Mouse (Mus musculus) MEL (cell line): ENCODE measurements around the gene Urah. TPM values are rescaled to one million over a fixed set of nuclear protein-coding genes. Genes with fewer than 3 reads are reported as not detected.

Source experiments
- DNase-seq: peaks from one replicate; pipeline ENCODE4 v3.0.0; 2011; ENCODE audit warnings: low read depth, low spot score
- H3K27ac ChIP-seq: 2 replicates; pipeline ENCODE4 v1.5.1; 2012; ENCODE audit warnings: low read depth, mild to moderate bottlenecking, control low read depth, low read length, moderate library complexity; ENCODE audit not compliant: control insufficient read depth
- H3K27me3 ChIP-seq, 2 experiments: fragments of 150-350 bp in 1 of 2; sonication (generic) in 1 of 2; 2 replicates each; pipeline ENCODE4 v1.6.1; 2012; ENCODE audit warnings: low read length in 2 of 2, mild to moderate bottlenecking in 2 of 2, improper control_type of control experiment in 1 of 2, moderate library complexity in 1 of 2; ENCODE audit not compliant: insufficient read depth in 2 of 2, control insufficient read depth in 1 of 2
- H3K36me3 ChIP-seq, 2 experiments: 2 replicates each; pipeline ENCODE4 v1.6.1; 2012 to 2014; ENCODE audit warnings: low read length in 2 of 2, improper control_type of control experiment in 1 of 2, inconsistent platforms in 1 of 2, mild to moderate bottlenecking in 1 of 2; ENCODE audit not compliant: insufficient read depth in 2 of 2, control insufficient read depth in 1 of 2
- H3K4me1 ChIP-seq, 2 experiments: fragments of 150-350 bp in 1 of 2; sonication (generic) in 1 of 2; 2 replicates each; pipeline ENCODE4 v1.6.1; 2012; ENCODE audit warnings: low read length in 2 of 2, improper control_type of control experiment in 1 of 2, mild to moderate bottlenecking in 1 of 2; ENCODE audit not compliant: insufficient read depth in 2 of 2, control insufficient read depth in 1 of 2
- H3K4me3 ChIP-seq, 2 experiments: fragments of 150-350 bp in 1 of 2; sonication (generic) in 1 of 2; 2 replicates each; pipeline ENCODE4 v1.5.1; 2012; ENCODE audit warnings: low read depth in 2 of 2, low read length in 2 of 2, mild to moderate bottlenecking in 2 of 2, moderate library complexity in 2 of 2, control low read depth in 1 of 2, improper control_type of control experiment in 1 of 2; ENCODE audit not compliant: control insufficient read depth in 1 of 2, insufficient read depth in 1 of 2
- H3K79me2 ChIP-seq: 2 replicates; pipeline ENCODE4 v1.6.1; 2012; ENCODE audit warnings: mild to moderate bottlenecking, low read length, moderate library complexity; ENCODE audit not compliant: control insufficient read depth, poor library complexity, insufficient read depth
- H3K9ac ChIP-seq: 2 replicates; pipeline ENCODE4 v1.6.1; 2012; ENCODE audit warnings: low read depth, mild to moderate bottlenecking, control low read depth, low read length, moderate library complexity; ENCODE audit not compliant: control insufficient read depth, poor library complexity, severe bottlenecking
- H3K9me3 ChIP-seq: fragments of 150-350 bp; sonication (generic); replicated peaks from 2 replicates; pipeline ENCODE4 v1.6.1; 2012; ENCODE audit warnings: mild to moderate bottlenecking, low read length, improper control_type of control experiment, moderate library complexity; ENCODE audit not compliant: insufficient read depth
- BHLHE40 ChIP-seq: IDR thresholded peaks from 2 replicates; pipeline ENCODE4 v1.6.1; 2012; ENCODE audit warnings: low read depth, mild to moderate bottlenecking, inconsistent platforms, low read length, improper control_type of control experiment, borderline replicate concordance
- CHD1 ChIP-seq: IDR thresholded peaks from 2 replicates; pipeline ENCODE4 v1.6.1; 2012; ENCODE audit warnings: low read depth, mild to moderate bottlenecking, inconsistent platforms, low read length, improper control_type of control experiment
- CHD2 ChIP-seq: IDR thresholded peaks from 2 replicates; pipeline ENCODE4 v1.6.1; 2011; ENCODE audit warnings: low read length, improper control_type of control experiment
- E2F4 ChIP-seq: IDR thresholded peaks from 2 replicates; pipeline ENCODE4 v1.6.1; 2011; ENCODE audit warnings: low read depth, low read length, improper control_type of control experiment, borderline replicate concordance
- ELF1 ChIP-seq: IDR thresholded peaks from 2 replicates; pipeline ENCODE4 v1.6.1; 2014; ENCODE audit warnings: low read depth, mild to moderate bottlenecking, inconsistent platforms, low read length, improper control_type of control experiment, moderate library complexity
- ETS1 ChIP-seq: IDR thresholded peaks from 2 replicates; pipeline ENCODE4 v1.6.1; 2012; ENCODE audit warnings: low read depth, mild to moderate bottlenecking, inconsistent platforms, low read length, improper control_type of control experiment, moderate library complexity
- GABPA ChIP-seq: IDR thresholded peaks from 2 replicates; pipeline ENCODE4 v1.6.1; 2012; ENCODE audit warnings: low read depth, mild to moderate bottlenecking, inconsistent platforms, low read length, improper control_type of control experiment, moderate library complexity
- GATA1 ChIP-seq: IDR thresholded peaks from 2 replicates; pipeline ENCODE4 v1.6.1; 2011; ENCODE audit warnings: low read depth, low read length, improper control_type of control experiment
- HCFC1 ChIP-seq: IDR thresholded peaks from 2 replicates; pipeline ENCODE4 v1.6.1; 2012; ENCODE audit warnings: low read depth, mild to moderate bottlenecking, inconsistent platforms, low read length, improper control_type of control experiment, moderate library complexity
- KAT2A ChIP-seq: conservative IDR thresholded peaks from 2 replicates; pipeline ENCODE4 v1.6.1; 2012; ENCODE audit warnings: low read depth, low read length, improper control_type of control experiment, inconsistent platforms
- MAX ChIP-seq: IDR thresholded peaks from 2 replicates; pipeline ENCODE4 v1.6.1; 2011; ENCODE audit warnings: low read length, improper control_type of control experiment
- MEF2A ChIP-seq: IDR thresholded peaks from 2 replicates; pipeline ENCODE4 v1.6.1; 2014; ENCODE audit warnings: low read depth, mild to moderate bottlenecking, inconsistent platforms, low read length, improper control_type of control experiment; ENCODE audit not compliant: poor library complexity, insufficient replicate concordance, severe bottlenecking; ENCODE audit errors: extremely low read depth
- MXI1 ChIP-seq: IDR thresholded peaks from 2 replicates; pipeline ENCODE4 v1.6.1; 2011; ENCODE audit warnings: mild to moderate bottlenecking, low read depth, low read length, improper control_type of control experiment
- MYC ChIP-seq: IDR thresholded peaks from 2 replicates; pipeline ENCODE4 v1.6.1; 2011; ENCODE audit warnings: low read depth, mild to moderate bottlenecking, low read length, improper control_type of control experiment, moderate library complexity
- POLR2AphosphoS2 ChIP-seq: IDR thresholded peaks from 2 replicates; pipeline ENCODE4 v1.6.1; 2011; ENCODE audit warnings: low read length, improper control_type of control experiment
- SMC3 ChIP-seq: IDR thresholded peaks from 2 replicates; pipeline ENCODE4 v1.6.1; 2011; ENCODE audit warnings: low read depth, low read length, improper control_type of control experiment
- TBP ChIP-seq: IDR thresholded peaks from 2 replicates; pipeline ENCODE4 v1.8.0; 2011; ENCODE audit warnings: low read depth, low read length, improper control_type of control experiment
- TCF12 ChIP-seq: IDR thresholded peaks from 2 replicates; pipeline ENCODE4 v1.6.1; 2014; ENCODE audit warnings: low read depth, mild to moderate bottlenecking, inconsistent platforms, low read length, improper control_type of control experiment, moderate library complexity
- UBTF ChIP-seq: IDR thresholded peaks from 2 replicates; pipeline ENCODE4 v1.6.1; 2012; ENCODE audit warnings: low read depth, mild to moderate bottlenecking, inconsistent platforms, low read length, improper control_type of control experiment, moderate library complexity, borderline replicate concordance; ENCODE audit not compliant: insufficient read depth
- USF1 ChIP-seq: IDR thresholded peaks from 2 replicates; pipeline ENCODE4 v1.6.1; 2014; ENCODE audit warnings: low read depth, mild to moderate bottlenecking, inconsistent platforms, low read length, improper control_type of control experiment, moderate library complexity
- USF2 ChIP-seq, 2 experiments: IDR thresholded peaks; 2 replicates each; pipeline ENCODE4 v1.6.1; 2011 to 2012; ENCODE audit warnings: improper control_type of control experiment in 2 of 2, low read length in 2 of 2, borderline replicate concordance in 1 of 2, inconsistent platforms in 1 of 2, low read depth in 1 of 2, mild to moderate bottlenecking in 1 of 2; ENCODE audit not compliant: insufficient read depth in 1 of 2
- ZKSCAN1 ChIP-seq: IDR thresholded peaks from 2 replicates; pipeline ENCODE4 v1.6.1; 2012; ENCODE audit warnings: low read depth, mild to moderate bottlenecking, inconsistent platforms, low read length, improper control_type of control experiment, moderate library complexity
- ZMIZ1 ChIP-seq: IDR thresholded peaks from 2 replicates; pipeline ENCODE4 v1.6.1; 2012; ENCODE audit warnings: low read depth, mild to moderate bottlenecking, inconsistent platforms, low read length, improper control_type of control experiment, moderate library complexity
- ZNF384 ChIP-seq: IDR thresholded peaks from 2 replicates; pipeline ENCODE4 v1.6.1; 2012; ENCODE audit warnings: low read depth, mild to moderate bottlenecking, inconsistent platforms, low read length, improper control_type of control experiment
- polyA plus RNA-seq, 2 experiments: library from polyadenylated mRNA; stranded (reverse) in 1 of 2; unstranded in 1 of 2; fragments of >175 nt in 1 of 2; fragments of >200 nt in 1 of 2; gene quantifications; 2 replicates each; pipeline versions ENCODE4 v1.2.1 to v1.2.4; 2012; ENCODE audit warnings: low replicate concordance in 2 of 2, low read depth in 1 of 2; ENCODE audit not compliant: insufficient read length in 2 of 2, insufficient read depth in 1 of 2, missing spikeins in 1 of 2
- total RNA-seq: library from RNA; depleted of rRNA; stranded (reverse); fragments of 300-350 nt; gene quantifications from 2 replicates; pipeline ENCODE4 v1.2.3, GENCODE M21; 2012

Gene Urah
- total and polyA plus RNA-seq, 3 experiments = not detected

DNA sequence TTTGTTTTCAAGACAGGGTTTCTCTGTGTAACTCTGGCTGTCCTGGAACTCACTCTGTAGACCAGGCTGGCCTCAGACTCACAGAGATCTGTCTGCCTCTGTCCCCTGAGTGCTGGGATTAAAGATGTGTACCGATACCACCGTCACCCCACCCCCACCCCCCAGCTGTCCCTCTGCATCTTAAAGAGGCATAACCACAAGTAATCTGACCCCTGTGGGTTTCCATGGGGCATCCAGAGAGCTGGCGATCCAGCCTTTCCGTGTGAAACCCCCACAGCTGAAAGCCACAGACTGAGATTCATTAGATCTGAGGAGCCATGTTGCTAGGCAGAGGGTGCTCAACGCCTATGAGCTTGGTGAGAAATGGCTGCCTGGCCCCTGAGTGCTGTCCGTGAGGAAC lies 25.2 kb downstream of the Urah start:
- peaks cover 3 to 17% of the 10 kb centered on the region in 2 experiments; a peak in 3 of 4 replicates for H3K4me1 ChIP-seq
- H3K36me3 ChIP-seq = peaks cover 3 to 8% of the 10 kb centered on the region in 2 experiments
- H3K27ac ChIP-seq = no peak overlapping the region
- peaks cover 30% of the 10 kb centered on the region for H3K79me2 ChIP-seq
- DNase-seq = no peak
- no peak overlapping the region for H3K9ac ChIP-seq
- no peaks in the 10 kb centered on the region for H3K27me3 ChIP-seq
- H3K4me3 ChIP-seq = no peak overlapping the region
- no peaks in the 10 kb centered on the region for H3K9me3 ChIP-seq
- TF ChIP-seq ZKSCAN1 (no peak), ELF1 (no peak), USF1 (no peak), POLR2AphosphoS2 (no peak), ETS1 (no peak), MYC (no peak), GATA1 (no peak), MEF2A (no peak), CHD1 (no peak), KAT2A (no peak), GABPA (no peak)

DNA sequence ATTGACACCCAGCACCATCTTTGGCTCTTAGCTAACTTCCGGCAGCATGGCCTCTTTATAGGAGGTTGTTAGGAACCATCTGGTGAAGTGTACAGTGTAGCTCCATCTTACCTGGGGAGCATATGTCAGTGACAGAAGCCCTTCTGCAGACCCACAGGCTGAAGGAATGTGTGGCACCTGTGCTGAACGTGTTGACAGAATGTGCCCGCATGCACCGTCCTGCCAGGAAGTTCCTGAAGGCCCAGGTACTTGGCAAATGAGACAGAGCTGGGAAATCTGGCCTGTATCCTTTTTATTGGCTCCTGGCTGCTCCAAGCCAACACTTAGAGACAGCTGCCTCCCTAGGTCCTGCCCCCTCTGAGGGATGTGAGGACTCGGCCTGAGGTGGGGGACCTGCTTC lies 25.9 kb downstream of the Urah start:
- H3K9ac ChIP-seq = no peak overlapping the region
- no peak for DNase-seq
- TF ChIP-seq UBTF (no peak), BHLHE40 (no peak), MXI1 (no peak), USF1 (no peak), HCFC1 (no peak), MAX (no peak), POLR2AphosphoS2 (no peak), TBP (no peak), TCF12 (no peak), USF2 (IDR thresholded peaks at IDR 0.05; ENCODE audit: borderline replicate concordance in 1 of 2, insufficient read depth in 1 of 2, low read depth in 1 of 2, low read length in 2 of 2) (no peak), SMC3 (no peak), CHD2 (no peak), ZMIZ1 (no peak), E2F4 (no peak), ZKSCAN1 (no peak), ZNF384 (no peak), MEF2A (no peak)
- H3K9me3 ChIP-seq = no peaks in the 10 kb centered on the region
- H3K79me2 ChIP-seq = peaks cover 23% of the 10 kb centered on the region
- H3K4me3 ChIP-seq = no peak overlapping the region
- H3K4me1 ChIP-seq = peaks cover 3 to 11% of the 10 kb centered on the region in 2 experiments; a peak in 3 of 4 replicates
- peaks cover 3 to 8% of the 10 kb centered on the region in 2 experiments for H3K36me3 ChIP-seq
- H3K27ac ChIP-seq = no peak overlapping the region
- H3K27me3 ChIP-seq = no peaks in the 10 kb centered on the region
